Mouse (Mus musculus) lung, adult 2 months (tissue): ENCODE data around the gene En1. TPM values are rescaled to one million over a fixed set of nuclear protein-coding genes. Genes with fewer than 3 reads are reported as not detected.

ENCODE experiments used
- DNase-seq: peaks from one replicate; pipeline ENCODE4 v3.0.0; 2022
- H3K4me1 ChIP-seq: fragments of 200-500 bp; 2 replicates; pipeline ENCODE4 v1.6.1; 2011; ENCODE audit warnings: low read length; ENCODE audit not compliant: control insufficient read depth, insufficient read depth
- H3K4me3 ChIP-seq: fragments of 200-500 bp; replicated peaks from 2 replicates; pipeline ENCODE3; 2011; ENCODE audit warnings: low read depth, mild to moderate bottlenecking, control low read depth, low read length; ENCODE audit errors: extremely low read depth
- CTCF ChIP-seq: fragments of 200-500 bp; IDR thresholded peaks from 2 replicates; pipeline ENCODE4 v1.5.1; 2011; ENCODE audit warnings: mild to moderate bottlenecking, low read length, control low read depth; ENCODE audit not compliant: insufficient read depth
- POLR2A ChIP-seq: fragments of 200-500 bp; IDR thresholded peaks from 2 replicates; pipeline ENCODE4 v1.6.1; 2011; ENCODE audit warnings: low read depth, mild to moderate bottlenecking, control low read depth, low read length, borderline replicate concordance; ENCODE audit errors: extremely low read depth
- WGBS: fragments of 180-500 bp; shearing (Covaris S2); methylation state at CpG from one replicate; pipeline ENCODE4 v1.1.7; 2018; 5-methylcytosine and 5-hydroxymethylcytosine counted together
- polyA plus RNA-seq: library from polyadenylated mRNA; depleted of rRNA; stranded (reverse); fragments of >200 nt; gene quantifications from 2 replicates; pipeline ENCODE4 v1.2.3, GENCODE M21; 2012

En1 gene
- polyA plus RNA-seq, 1 experiment: not detected

DNA sequence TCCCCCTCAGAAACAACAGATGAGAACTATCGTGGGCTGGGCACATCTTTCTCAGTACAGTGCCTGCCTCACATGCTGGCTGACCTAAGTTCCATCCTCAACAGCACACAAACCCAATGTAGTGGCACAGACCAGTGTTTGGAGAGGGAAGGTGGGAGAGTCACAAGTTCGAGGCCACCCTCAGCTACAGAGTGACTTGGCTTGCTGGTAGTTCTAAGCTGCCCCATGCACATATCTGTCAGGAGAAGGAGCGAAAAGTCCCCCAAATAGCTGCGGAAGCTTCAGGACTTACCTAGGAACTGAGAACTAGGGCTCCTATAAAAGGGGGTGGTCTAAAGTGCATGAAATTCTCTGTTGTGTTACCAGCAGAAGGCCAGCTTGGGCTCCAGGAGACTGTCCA is 14.3 kb upstream of the En1 start:
- TF ChIP-seq POLR2A (no peak), CTCF (no peak)
- H3K4me1 ChIP-seq: no peaks in the 10 kb centered on the region
- WGBS: 78% methylated on average over 4 of the region's 4 CpGs
- H3K4me3 ChIP-seq: no peak overlapping the region
- DNase-seq: no peak

- Histone ChIP-seq H3K4me3 (no peak overlapping the region), H3K4me1 (no peaks in the 10 kb centered on the region)
- 64% methylated on average over 6 of the region's 6 CpGs for whole genome bisulfite sequencing
- DNase-seq: no peak
- TF ChIP-seq POLR2A (no peak), CTCF (no peak)
Observed at GRCm38 (mm10) chr1:120588362-120589027, 13.7 kb upstream of the En1 start.

DNA sequence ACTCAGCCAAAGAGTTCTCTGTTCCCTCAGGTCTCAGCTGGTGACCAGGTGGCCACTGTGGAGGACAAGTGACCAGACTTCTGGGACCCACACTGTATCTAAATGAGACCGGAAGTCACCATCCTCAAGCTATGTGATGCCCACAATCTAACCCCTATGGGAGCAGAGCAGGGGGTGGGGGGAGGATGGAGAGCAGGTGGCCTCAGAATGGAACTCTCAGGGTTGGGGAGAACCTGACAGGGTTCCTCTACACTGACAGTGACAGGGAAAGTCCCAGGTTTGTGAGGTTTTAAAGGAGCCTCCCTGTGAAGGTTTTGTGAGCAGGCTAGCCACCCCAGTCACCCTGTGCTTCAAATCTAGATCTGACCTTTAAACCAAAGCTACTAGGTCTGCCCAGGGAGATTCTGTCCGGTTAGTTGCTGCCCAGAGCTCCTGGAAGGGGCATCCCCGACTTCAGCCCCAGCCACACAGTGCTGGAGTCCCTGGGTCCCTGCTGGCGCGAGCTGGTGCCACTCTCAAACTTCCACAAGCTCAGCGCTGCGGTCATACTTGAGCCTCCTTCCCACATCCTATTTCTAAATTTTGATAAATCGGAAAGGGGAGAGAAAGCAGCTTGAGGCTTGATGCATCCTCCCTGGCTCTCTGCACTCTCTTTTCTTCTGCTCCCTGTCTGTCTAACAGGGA is 8.8 kb upstream of the En1 start:
- TF ChIP-seq POLR2A (no peak), CTCF (no peak)
- WGBS: 12% methylated on average over 8 of the region's 8 CpGs
- H3K4me1 ChIP-seq: no peaks in the 10 kb centered on the region
- H3K4me3 ChIP-seq: no peak overlapping the region
- no peak for DNase-seq

DNA sequence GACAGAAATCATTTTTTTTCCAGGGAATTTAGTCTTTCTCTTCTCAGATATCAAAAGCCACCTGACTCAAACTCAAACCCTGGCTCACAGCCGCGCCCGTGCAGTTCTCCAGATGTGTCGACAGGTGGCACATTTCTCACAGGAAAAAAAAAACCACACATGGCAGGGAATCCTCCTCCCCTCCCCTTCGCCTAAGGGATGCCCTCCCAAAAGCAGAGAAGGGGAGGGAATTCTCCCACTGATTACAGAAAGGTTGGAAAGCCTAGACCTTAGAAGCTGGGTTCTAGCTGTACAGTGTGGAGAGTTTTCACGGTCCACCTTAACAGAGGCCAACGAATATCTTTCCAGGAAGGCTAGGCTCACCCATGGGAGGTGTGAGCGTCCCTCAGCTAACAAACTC is 7.6 kb upstream of the En1 start:
- no peaks in the 10 kb centered on the region for H3K4me1 ChIP-seq
- DNase-seq: no peak
- H3K4me3 ChIP-seq: no peak overlapping the region
- 2% methylated on average over 8 of the region's 8 CpGs for WGBS
- TF ChIP-seq POLR2A (no peak), CTCF (peak; percentile 36; the same call in 1 of the 2 replicates)

- Histone ChIP-seq H3K4me1 (no peaks in the 10 kb centered on the region), H3K4me3 (no peak overlapping the region)
- no peak for TF ChIP-seq POLR2A
- TF ChIP-seq CTCF: no peak
- WGBS: 6% methylated on average over 17 of the region's 17 CpGs
- DNase-seq: no peak
Observed at GRCm38 (mm10) chr1:120595471-120596240, 6.6 kb upstream of the En1 start.

- WGBS: 1% methylated on average over 21 of the region's 21 CpGs
- DNase-seq: no peak
- Histone ChIP-seq H3K4me3 (no peak overlapping the region), H3K4me1 (no peaks in the 10 kb centered on the region)
- TF ChIP-seq POLR2A: no peak
- TF ChIP-seq CTCF: no peak
Observed at GRCm38 (mm10) chr1:120596319-120596718, 5.9 kb upstream of the En1 start.

DNA sequence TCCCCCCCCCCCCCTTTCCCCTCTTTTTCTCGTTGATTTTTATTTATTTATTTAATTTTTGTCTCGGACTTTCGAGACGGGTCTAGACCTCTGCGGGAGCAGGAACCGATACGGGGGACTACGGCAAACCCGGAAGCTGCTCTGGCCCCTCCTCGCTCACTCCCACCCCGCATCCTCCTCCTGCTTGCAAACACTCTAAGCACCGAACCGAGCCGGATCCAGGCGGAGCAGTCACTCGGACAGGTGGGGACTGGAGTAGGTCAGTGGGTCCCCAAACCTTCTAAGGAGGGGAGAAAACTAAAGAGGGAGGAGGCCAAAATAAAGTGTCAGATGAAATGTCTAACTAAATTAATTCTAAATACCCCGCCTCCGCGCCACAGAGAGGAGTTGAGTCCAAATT is 5.4 kb upstream of the En1 start:
- Histone ChIP-seq H3K4me1 (no peaks in the 10 kb centered on the region), H3K4me3 (no peak overlapping the region)
- TF ChIP-seq CTCF (no peak), POLR2A (no peak)
- WGBS: 2% methylated on average over 19 of the region's 19 CpGs
- no peak for DNase-seq

DNA sequence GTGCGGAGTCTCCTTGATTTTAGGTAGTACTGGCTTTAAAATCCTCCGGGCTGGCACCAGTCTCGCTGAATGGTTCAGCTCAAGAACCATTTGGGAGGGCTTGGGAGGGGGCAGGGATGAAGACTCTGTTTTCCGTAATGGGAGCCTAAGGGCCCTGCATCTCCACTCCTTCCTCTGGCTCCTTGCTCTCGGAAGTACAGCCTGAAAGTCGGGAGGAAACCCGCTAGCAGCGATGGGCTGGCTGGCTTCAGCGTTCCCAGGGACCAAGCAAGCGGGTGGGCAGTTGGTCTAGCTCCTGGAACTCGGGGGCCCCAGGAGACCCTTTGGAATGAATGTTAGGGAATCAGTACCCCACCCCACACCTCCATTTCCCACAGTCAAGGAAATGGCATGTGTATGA is 4.9 kb upstream of the En1 start:
- no peak for DNase-seq
- Histone ChIP-seq H3K4me3 (no peak overlapping the region), H3K4me1 (no peaks in the 10 kb centered on the region)
- WGBS: 4% methylated on average over 11 of the region's 11 CpGs
- no peak for TF ChIP-seq CTCF
- no peak for TF ChIP-seq POLR2A

DNA sequence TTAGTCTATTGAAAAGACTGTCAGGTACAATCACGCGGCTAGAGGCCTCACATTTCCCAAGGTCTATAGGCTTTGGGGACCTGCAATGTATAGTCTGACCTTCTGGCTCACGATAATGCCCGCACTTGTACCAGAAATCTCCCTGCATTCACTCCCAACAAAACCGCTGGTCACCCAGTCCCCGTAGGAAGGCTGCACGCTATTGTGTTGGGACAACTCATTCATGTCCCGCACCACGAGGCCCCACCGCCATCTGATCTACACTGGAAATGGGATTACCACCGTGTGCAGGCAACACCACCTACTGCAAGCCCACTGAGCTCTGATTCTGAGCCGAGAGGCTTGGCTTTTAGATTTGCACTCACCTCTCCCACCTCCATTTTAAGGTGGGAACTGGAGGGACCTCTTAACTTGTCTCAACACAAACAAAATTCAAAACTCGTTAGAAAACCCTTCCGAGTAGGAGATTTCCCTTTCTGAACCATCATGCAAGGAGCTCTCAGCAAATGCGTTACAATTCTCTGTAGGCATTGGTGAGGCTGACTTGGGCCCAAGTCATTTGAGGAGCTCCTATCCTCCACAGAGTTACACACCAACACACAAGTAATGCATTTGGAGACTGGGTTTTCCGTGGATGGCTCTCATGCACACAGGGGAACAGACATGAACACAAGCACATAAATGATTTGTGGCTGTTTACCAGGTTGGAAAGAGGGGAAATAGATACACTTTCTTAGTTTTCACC is 3.9 kb upstream of the En1 start:
- Histone ChIP-seq H3K4me1 (no peaks in the 10 kb centered on the region), H3K4me3 (no peak overlapping the region)
- TF ChIP-seq POLR2A (no peak), CTCF (no peak)
- WGBS: 4% methylated on average over 16 of the region's 16 CpGs
- DNase-seq: no peak
